Mouse (Mus musculus): ENCODE data around the gene Agtr1b.

- TF ChIP-seq CTCF (IDR thresholded peaks at IDR 0.05; ENCODE audit: control insufficient read depth, insufficient read depth, low read length) (no peak), POLR2A (IDR thresholded peaks at IDR 0.05; ENCODE audit: borderline replicate concordance, control insufficient read depth, low read depth, low read length) (no peak)
These were observed 32.3 kb downstream of the Agtr1b start for GRCm38 (mm10) chr3:20334681-20335080.

Measured in bone marrow, adult 2 months (tissue).